Mouse (Mus musculus) CH12.LX (cell line): ENCODE measurements around the gene Spatc1l. TPM values are rescaled to one million over a fixed set of nuclear protein-coding genes. Genes with fewer than 3 reads are reported as not detected.

Source experiments
- DNase-seq: peaks from one replicate; pipeline ENCODE4 v3.0.0-alpha.2; 2013; ENCODE audit errors: extremely low read depth
- H3K27ac ChIP-seq: 2 replicates; pipeline ENCODE4 v1.5.1; 2012; ENCODE audit warnings: low read depth, mild to moderate bottlenecking, control low read depth, moderate library complexity; ENCODE audit not compliant: insufficient read depth
- H3K27me3 ChIP-seq: replicated peaks from 2 replicates; pipeline ENCODE3; 2012; ENCODE audit warnings: inconsistent platforms
- H3K36me3 ChIP-seq, 2 experiments: replicated peaks in 1 of 2; 2 replicates each; pipeline versions ENCODE3 to v1.6.1; 2012; ENCODE audit warnings: inconsistent platforms in 1 of 2, low read length in 1 of 2, mild to moderate bottlenecking in 1 of 2, mixed read lengths in 1 of 2, moderate library complexity in 1 of 2; ENCODE audit not compliant: control insufficient read depth in 1 of 2, insufficient read depth in 1 of 2
- H3K4me1 ChIP-seq, 2 experiments: 2 replicates each; pipeline ENCODE4 v1.6.1; 2012; ENCODE audit warnings: inconsistent platforms in 1 of 2, moderate library complexity in 1 of 2; ENCODE audit not compliant: insufficient read depth in 2 of 2, control insufficient read depth in 1 of 2
- H3K4me2 ChIP-seq: 2 replicates; pipeline ENCODE4 v1.6.1; 2012; ENCODE audit warnings: low read depth, mild to moderate bottlenecking, control low read depth; ENCODE audit not compliant: poor library complexity, insufficient read depth, severe bottlenecking
- H3K4me3 ChIP-seq, 3 experiments: fragments of 150-350 bp in 1 of 3; sonication (generic) in 1 of 3; replicated peaks in 1 of 3; 2 replicates each; pipeline versions ENCODE3 to v1.5.1; 2011 to 2012; ENCODE audit warnings: low read depth in 2 of 3, low read length in 2 of 3, mild to moderate bottlenecking in 2 of 3, moderate library complexity in 2 of 3, control low read depth in 1 of 3, improper control_type of control experiment in 1 of 3, inconsistent platforms in 1 of 3, mixed read lengths in 1 of 3; ENCODE audit not compliant: poor library complexity in 1 of 3
- H3K79me2 ChIP-seq: replicated peaks from 2 replicates; pipeline ENCODE4 v1.6.1; 2012; ENCODE audit warnings: mild to moderate bottlenecking, moderate library complexity; ENCODE audit not compliant: control insufficient read depth, poor library complexity, insufficient read depth, severe bottlenecking; ENCODE audit errors: extremely low read depth
- H3K9ac ChIP-seq: 2 replicates; pipeline ENCODE4 v1.6.1; 2012; ENCODE audit warnings: low read depth, mild to moderate bottlenecking, control low read depth, moderate library complexity; ENCODE audit not compliant: insufficient read depth
- H3K9me3 ChIP-seq: replicated peaks from 2 replicates; pipeline ENCODE3; 2012; ENCODE audit warnings: low read length, inconsistent platforms, mixed read lengths
- BHLHE40 ChIP-seq: IDR thresholded peaks from 2 replicates; pipeline ENCODE4 v1.6.1; 2011; ENCODE audit warnings: mild to moderate bottlenecking, low read depth, low read length, improper control_type of control experiment
- CHD1 ChIP-seq: IDR thresholded peaks from 2 replicates; pipeline ENCODE4 v1.6.1; 2012; ENCODE audit warnings: low read depth, low read length, improper control_type of control experiment, inconsistent platforms
- CHD2 ChIP-seq: IDR thresholded peaks from 2 replicates; pipeline ENCODE4 v1.6.1; 2011; ENCODE audit warnings: low read length, improper control_type of control experiment
- CTCF ChIP-seq, 2 experiments: IDR thresholded peaks in 1 of 2; conservative IDR thresholded peaks in 1 of 2; 2 replicates each; pipeline ENCODE4 v1.5.1; 2011 to 2012; ENCODE audit warnings: low read depth in 2 of 2, low read length in 2 of 2, improper control_type of control experiment in 1 of 2, inconsistent platforms in 1 of 2, mild to moderate bottlenecking in 1 of 2, moderate library complexity in 1 of 2
- E2F4 ChIP-seq: IDR thresholded peaks from 2 replicates; pipeline ENCODE4 v1.6.1; 2011; ENCODE audit warnings: low read depth, low read length, improper control_type of control experiment; ENCODE audit not compliant: insufficient replicate concordance
- ELF1 ChIP-seq: IDR thresholded peaks from 2 replicates; pipeline ENCODE4 v1.6.1; 2014; ENCODE audit warnings: low read depth, mild to moderate bottlenecking, inconsistent platforms, low read length, improper control_type of control experiment
- ETS1 ChIP-seq: conservative IDR thresholded peaks from 2 replicates; pipeline ENCODE4 v1.6.1; 2012; ENCODE audit warnings: low read depth, mild to moderate bottlenecking, inconsistent platforms, low read length, improper control_type of control experiment, moderate library complexity
- GABPA ChIP-seq: IDR thresholded peaks from 2 replicates; pipeline ENCODE4 v1.6.1; 2012; ENCODE audit warnings: low read depth, low read length, improper control_type of control experiment, inconsistent platforms; ENCODE audit not compliant: insufficient replicate concordance
- HCFC1 ChIP-seq: IDR thresholded peaks from 2 replicates; pipeline ENCODE4 v1.6.1; 2012; ENCODE audit warnings: low read depth, mild to moderate bottlenecking, inconsistent platforms, low read length, improper control_type of control experiment
- JUN ChIP-seq: IDR thresholded peaks from 2 replicates; pipeline ENCODE4 v1.6.1; 2011; ENCODE audit warnings: low read depth, mild to moderate bottlenecking, low read length, improper control_type of control experiment, moderate library complexity; ENCODE audit not compliant: insufficient read depth
- JUND ChIP-seq: conservative IDR thresholded peaks from 2 replicates; pipeline ENCODE4 v1.6.1; 2011; ENCODE audit warnings: low read depth, low read length, improper control_type of control experiment
- MAFK ChIP-seq: IDR thresholded peaks from 2 replicates; pipeline ENCODE4 v1.6.1; 2011; ENCODE audit warnings: low read length, improper control_type of control experiment; ENCODE audit not compliant: insufficient replicate concordance
- MAX ChIP-seq: IDR thresholded peaks from 2 replicates; pipeline ENCODE4 v1.6.1; 2011; ENCODE audit warnings: low read length, improper control_type of control experiment
- MEF2A ChIP-seq: IDR thresholded peaks from 2 replicates; pipeline ENCODE4 v1.6.1; 2014; ENCODE audit warnings: low read depth, mild to moderate bottlenecking, inconsistent platforms, low read length, improper control_type of control experiment, borderline replicate concordance
- NRF1 ChIP-seq: IDR thresholded peaks from 2 replicates; pipeline ENCODE4 v1.6.1; 2014; ENCODE audit warnings: low read depth, mild to moderate bottlenecking, inconsistent platforms, low read length, improper control_type of control experiment, moderate library complexity
- PAX5 ChIP-seq: IDR thresholded peaks from 2 replicates; pipeline ENCODE4 v1.6.1; 2012; ENCODE audit warnings: low read length, inconsistent platforms, mixed read lengths
- POLR2AphosphoS2 ChIP-seq: IDR thresholded peaks from 2 replicates; pipeline ENCODE4 v1.6.1; 2011; ENCODE audit warnings: low read depth, low read length, improper control_type of control experiment
- RAD21 ChIP-seq: IDR thresholded peaks from 2 replicates; pipeline ENCODE4 v1.6.1; 2011; ENCODE audit warnings: low read depth, mild to moderate bottlenecking, low read length, improper control_type of control experiment, moderate library complexity
- RCOR1 ChIP-seq: conservative IDR thresholded peaks from 2 replicates; pipeline ENCODE4 v1.6.1; 2012; ENCODE audit warnings: low read depth, mild to moderate bottlenecking, inconsistent platforms, low read length, improper control_type of control experiment
- SIN3A ChIP-seq: IDR thresholded peaks from 2 replicates; pipeline ENCODE4 v1.6.1; 2012; ENCODE audit warnings: low read length, improper control_type of control experiment, inconsistent platforms
- TBP ChIP-seq: conservative IDR thresholded peaks from 2 replicates; pipeline ENCODE4 v1.6.1; 2011; ENCODE audit warnings: low read depth, low read length, improper control_type of control experiment
- TCF12 ChIP-seq: IDR thresholded peaks from 2 replicates; pipeline ENCODE4 v1.6.1; 2014; ENCODE audit warnings: low read depth, mild to moderate bottlenecking, inconsistent platforms, low read length, improper control_type of control experiment
- UBTF ChIP-seq: IDR thresholded peaks from 2 replicates; pipeline ENCODE4 v1.6.1; 2012; ENCODE audit warnings: low read depth, mild to moderate bottlenecking, inconsistent platforms, low read length, improper control_type of control experiment, moderate library complexity
- USF1 ChIP-seq: IDR thresholded peaks from 2 replicates; pipeline ENCODE4 v1.6.1; 2014; ENCODE audit warnings: low read depth, mild to moderate bottlenecking, inconsistent platforms, low read length, improper control_type of control experiment
- USF2 ChIP-seq: conservative IDR thresholded peaks from 2 replicates; pipeline ENCODE4 v1.6.1; 2011; ENCODE audit warnings: low read depth, low read length, improper control_type of control experiment
- ZMIZ1 ChIP-seq: IDR thresholded peaks from 2 replicates; pipeline ENCODE4 v1.6.1; 2012; ENCODE audit warnings: low read depth, mild to moderate bottlenecking, inconsistent platforms, low read length, improper control_type of control experiment
- ZNF384 ChIP-seq: IDR thresholded peaks from 2 replicates; pipeline ENCODE4 v1.6.1; 2012; ENCODE audit warnings: low read depth, low read length, improper control_type of control experiment, inconsistent platforms
- dilution Hi-C: fragments of 300-500 bp; cut with MboI; formaldehyde crosslinking; loops from 2 replicates; pipeline ENCODE4 v1.14.3; 2020; ENCODE audit warnings: low sequenced_read_pairs; ENCODE audit not compliant: extremely low pct_unique_long_range_greater_than_20kb, extremely low pct_ligation_motif_present
- in situ Hi-C: fragments of 300-500 bp; cut with MboI; formaldehyde crosslinking; loops from 3 replicates; pipeline ENCODE4 v1.14.3; 2019; ENCODE audit warnings: low sequenced_read_pairs, low pct_ligation_motif_present, low pct_unique_long_range_greater_than_20kb, mixed read lengths
- polyA plus RNA-seq: library from polyadenylated mRNA; unstranded; fragments of >175 nt; gene quantifications from 2 replicates; pipeline ENCODE4 v1.2.1, GENCODE M21; 2012; ENCODE audit warnings: low read depth; ENCODE audit not compliant: insufficient read length
- total RNA-seq, 2 experiments: library from RNA; depleted of rRNA; stranded (reverse); fragments of 300-350 nt in 1 of 2; fragments of >200 nt in 1 of 2; gene quantifications; 2 replicates each; pipeline ENCODE4 v1.2.3; 2012 to 2014

Spatc1l gene
- total and polyA plus RNA-seq, 3 experiments: 0.17 TPM; not detected in 2

- no peak for DNase-seq
- Histone ChIP-seq H3K36me3 (no peaks in the 10 kb centered on the region), H3K9me3 (no peaks in the 10 kb centered on the region), H3K27ac (no peak overlapping the region), H3K4me2 (no peak overlapping the region), H3K4me1 (peaks cover 0 to 3% of the 10 kb centered on the region in 2 experiments; a peak in 1 of 4 replicates), H3K79me2 (no peaks in the 10 kb centered on the region), H3K4me3 (no peak overlapping the region), H3K27me3 (peaks cover 33% of the 10 kb centered on the region), H3K9ac (no peak overlapping the region)
- dilution Hi-C loops (no loop called here), in situ Hi-C loops (no loop called here)
- TF ChIP-seq GABPA (no peak), E2F4 (no peak), RAD21 (no peak), BHLHE40 (no peak), ZMIZ1 (no peak), UBTF (no peak), MAX (no peak), USF1 (no peak), TCF12 (no peak), MAFK (no peak), CTCF (conservative IDR thresholded peaks at IDR 0.05 in 1 of 2, IDR thresholded peaks at IDR 0.05 in 1 of 2; ENCODE audit: low read depth in 2 of 2, low read length in 2 of 2) (no peak), USF2 (no peak), PAX5 (no peak), MEF2A (no peak), POLR2AphosphoS2 (no peak)
Measured at GRCm38 (mm10) chr10:76572151-76572550, 10.1 kb downstream of the Spatc1l start.

GRCm38 (mm10) chr10:76575374-76575773 is 13.3 kb downstream of the Spatc1l start, which contains the start of gene Ftcd:
Gene Ftcd (plus strand): TSS chr10:76575648.
- no peak for TF ChIP-seq MAFK
- TF ChIP-seq NRF1: no peak
- TF ChIP-seq JUND: no peak
- no peak for TF ChIP-seq TCF12
- no peak for TF ChIP-seq ETS1
- no peak for TF ChIP-seq CHD1
- no peak for TF ChIP-seq E2F4
- no peak for TF ChIP-seq CTCF (conservative IDR thresholded peaks at IDR 0.05 in 1 of 2, IDR thresholded peaks at IDR 0.05 in 1 of 2; ENCODE audit: low read depth in 2 of 2, low read length in 2 of 2)
- no peak for TF ChIP-seq RCOR1
- TF ChIP-seq SIN3A: no peak
- no peak for TF ChIP-seq BHLHE40
- no peak for TF ChIP-seq JUN
- no peak for TF ChIP-seq HCFC1
- no peak for TF ChIP-seq MAX
- TF ChIP-seq TBP: no peak
- TF ChIP-seq POLR2AphosphoS2: no peak
- TF ChIP-seq CHD2: no peak
- no peak for TF ChIP-seq ELF1
- TF ChIP-seq ZNF384: no peak
- Histone ChIP-seq H3K4me2 (no peak within 1 kb of the TSS), H3K9ac (no peak within 1 kb of the TSS), H3K79me2 (no peaks in the 10 kb centered on the region), H3K9me3 (no peaks in the 10 kb centered on the region), H3K27ac (no peak within 1 kb of the TSS), H3K4me3 (no peak within 1 kb of the TSS), H3K36me3 (no peaks in the 10 kb centered on the region), H3K4me1 (peaks cover 0 to 3% of the 10 kb centered on the region in 2 experiments; a peak in 2 of 4 replicates), H3K27me3 (peaks cover 52% of the 10 kb centered on the region)
- DNase-seq: no peak
- dilution Hi-C loops: no loop called here
- in situ Hi-C loops: no loop called here
